Mouse (Mus musculus): ENCODE results near the gene Helq. TPM values are rescaled to one million over a fixed set of nuclear protein-coding genes. Genes with fewer than 3 reads are reported as not detected.

Helq gene
- total and polyA plus RNA-seq, 3 experiments: 22.7 to 32.2 TPM; not detected in 1

GRCm38 (mm10) chr5:100837907-100838306 is 39.5 kb upstream of the Helq start:
- H3K9me3 ChIP-seq (replicated peaks; ENCODE audit: insufficient read depth, low read length): no peaks in the 10 kb centered on the region
- H3K4me1 ChIP-seq (ENCODE audit: control insufficient read depth in 1 of 2, insufficient read depth in 2 of 2, low read length in 2 of 2): no peaks in the 10 kb centered on the region
- no peaks in the 10 kb centered on the region for H3K36me3 ChIP-seq (ENCODE audit: control insufficient read depth in 1 of 2, insufficient read depth in 2 of 2, low read length in 2 of 2)
- DNase-seq (ENCODE audit: low read depth, low spot score): no peak
- no peaks in the 10 kb centered on the region for H3K27me3 ChIP-seq (ENCODE audit: control insufficient read depth in 1 of 2, insufficient read depth in 2 of 2, low read length in 2 of 2)
- H3K27ac ChIP-seq (ENCODE audit: control insufficient read depth, low read depth, low read length): no peak overlapping the region
- no peaks in the 10 kb centered on the region for H3K79me2 ChIP-seq (ENCODE audit: control insufficient read depth, insufficient read depth, low read length, poor library complexity)
- no peak overlapping the region for H3K4me3 ChIP-seq (ENCODE audit: control insufficient read depth in 1 of 2, insufficient read depth in 1 of 2, low read depth in 2 of 2, low read length in 2 of 2)
- no peak overlapping the region for H3K9ac ChIP-seq (ENCODE audit: control insufficient read depth, low read depth, low read length, poor library complexity, severe bottlenecking)
- no peak for TF ChIP-seq JUND (IDR thresholded peaks at IDR 0.05; ENCODE audit: low read depth, low read length)

GRCm38 (mm10) chr5:100835862-100836538 is 37.6 kb upstream of the Helq start:
- no peaks in the 10 kb centered on the region for H3K4me1 ChIP-seq (ENCODE audit: control insufficient read depth in 1 of 2, insufficient read depth in 2 of 2, low read length in 2 of 2)
- H3K9me3 ChIP-seq (replicated peaks; ENCODE audit: insufficient read depth, low read length): no peaks in the 10 kb centered on the region
- DNase-seq (ENCODE audit: low read depth, low spot score): no peak
- H3K36me3 ChIP-seq (ENCODE audit: control insufficient read depth in 1 of 2, insufficient read depth in 2 of 2, low read length in 2 of 2): no peaks in the 10 kb centered on the region
- H3K4me3 ChIP-seq (ENCODE audit: control insufficient read depth in 1 of 2, insufficient read depth in 1 of 2, low read depth in 2 of 2, low read length in 2 of 2): no peak overlapping the region
- no peaks in the 10 kb centered on the region for H3K79me2 ChIP-seq (ENCODE audit: control insufficient read depth, insufficient read depth, low read length, poor library complexity)
- no peak for TF ChIP-seq HCFC1 (IDR thresholded peaks at IDR 0.05; ENCODE audit: low read depth, low read length)
- TF ChIP-seq MXI1 (IDR thresholded peaks at IDR 0.05; ENCODE audit: low read depth, low read length): no peak
- no peak for TF ChIP-seq MAFK (IDR thresholded peaks at IDR 0.05; ENCODE audit: borderline replicate concordance, low read depth, low read length)
- no peak for TF ChIP-seq ZKSCAN1 (IDR thresholded peaks at IDR 0.05; ENCODE audit: low read depth, low read length)
- TF ChIP-seq ELF1 (IDR thresholded peaks at IDR 0.05; ENCODE audit: low read depth, low read length): no peak
- TF ChIP-seq NELFE (IDR thresholded peaks at IDR 0.05; ENCODE audit: low read depth, low read length): no peak
- H3K27ac ChIP-seq (ENCODE audit: control insufficient read depth, low read depth, low read length): no peak overlapping the region
- H3K27me3 ChIP-seq (ENCODE audit: control insufficient read depth in 1 of 2, insufficient read depth in 2 of 2, low read length in 2 of 2): no peaks in the 10 kb centered on the region
- no peak overlapping the region for H3K9ac ChIP-seq (ENCODE audit: control insufficient read depth, low read depth, low read length, poor library complexity, severe bottlenecking)

- TF ChIP-seq NRF1 (IDR thresholded peaks at IDR 0.05; ENCODE audit: insufficient read depth, low read depth, low read length, poor library complexity, severe bottlenecking) (no peak), UBTF (IDR thresholded peaks at IDR 0.05; ENCODE audit: borderline replicate concordance, insufficient read depth, low read depth, low read length) (no peak), MAFK (IDR thresholded peaks at IDR 0.05; ENCODE audit: borderline replicate concordance, low read depth, low read length) (no peak)
Measured at GRCm38 (mm10) chr5:100833841-100834240, 35.4 kb upstream of the Helq start.

More at GRCm38 (mm10) chr5:100833841-100834240, 35.4 kb upstream of the Helq start:
- H3K27me3 ChIP-seq (ENCODE audit: control insufficient read depth in 1 of 2, insufficient read depth in 2 of 2, low read length in 2 of 2): peaks cover 0 to 6% of the 10 kb centered on the region in 2 experiments; a peak in 3 of 4 replicates
- H3K36me3 ChIP-seq (ENCODE audit: control insufficient read depth in 1 of 2, insufficient read depth in 2 of 2, low read length in 2 of 2): no peaks in the 10 kb centered on the region
- no peak overlapping the region for H3K27ac ChIP-seq (ENCODE audit: control insufficient read depth, low read depth, low read length)
- H3K9me3 ChIP-seq (replicated peaks; ENCODE audit: insufficient read depth, low read length): no peaks in the 10 kb centered on the region
- no peak for DNase-seq (ENCODE audit: low read depth, low spot score)
- no peaks in the 10 kb centered on the region for H3K79me2 ChIP-seq (ENCODE audit: control insufficient read depth, insufficient read depth, low read length, poor library complexity)
- no peaks in the 10 kb centered on the region for H3K4me1 ChIP-seq (ENCODE audit: control insufficient read depth in 1 of 2, insufficient read depth in 2 of 2, low read length in 2 of 2)
- no peak overlapping the region for H3K4me3 ChIP-seq (ENCODE audit: control insufficient read depth in 1 of 2, insufficient read depth in 1 of 2, low read depth in 2 of 2, low read length in 2 of 2)
- no peak overlapping the region for H3K9ac ChIP-seq (ENCODE audit: control insufficient read depth, low read depth, low read length, poor library complexity, severe bottlenecking)
